Mouse (Mus musculus): Measurements from ENCODE around the gene Plekho2. TPM values are rescaled to one million over a fixed set of nuclear protein-coding genes. Genes with fewer than 3 reads are reported as not detected.

Plekho2 gene
- polyA plus RNA-seq, 1 experiment from 2014 or later, result 6.7 TPM

- Histone ChIP-seq H3K27me3 (replicated peaks; ENCODE audit: control insufficient read depth, insufficient read depth, low read length) (no peaks in the 10 kb centered on the region), H3K27ac (ENCODE audit: low read depth, low read length) (no peak overlapping the region), H3K9me3 (ENCODE audit: control insufficient read depth) (no peaks in the 10 kb centered on the region), H3K4me1 (replicated peaks; ENCODE audit: control insufficient read depth, insufficient read depth, low read length) (no peaks in the 10 kb centered on the region), H3K9ac (ENCODE audit: low read depth, low read length) (no peak overlapping the region), H3K36me3 (ENCODE audit: control insufficient read depth, insufficient read depth) (no peaks in the 10 kb centered on the region), H3K4me2 (replicated peaks; ENCODE audit: low read depth) (no peak overlapping the region), H3K4me3 (ENCODE audit: low read depth, low read length) (no peak overlapping the region)
- ATAC-seq, result no peak
- no peak for TF ChIP-seq CTCF (IDR thresholded peaks at IDR 0.05; ENCODE audit: low read depth)
- 62% methylated on average over 3 of the region's 3 CpGs for WGBS
These were observed 39.5 kb upstream of the Plekho2 start for GRCm38 (mm10) chr9:65619311-65619710.

DNA sequence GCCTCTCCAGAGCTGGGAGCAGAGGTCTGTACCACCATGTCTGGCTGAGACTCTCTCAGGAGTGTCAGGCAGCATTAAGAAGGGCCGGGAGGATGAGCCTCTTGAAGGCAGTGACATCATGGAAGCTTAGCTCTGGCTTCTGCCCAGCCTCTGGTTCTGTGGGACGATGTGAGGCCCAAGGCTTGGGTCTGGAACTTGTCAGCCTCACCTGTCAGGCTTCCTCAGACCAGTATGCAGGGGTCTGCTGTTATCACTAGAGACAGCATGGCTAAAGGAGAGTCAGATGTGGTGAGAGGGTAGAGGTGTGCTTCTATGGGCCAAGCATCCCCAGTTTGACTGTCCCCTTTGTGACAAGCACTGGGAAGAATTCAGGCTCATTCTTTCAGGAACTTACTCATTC lies 33.3 kb upstream of the Plekho2 start:
- H3K27me3 ChIP-seq (replicated peaks; ENCODE audit: control insufficient read depth, insufficient read depth, low read length), result no peaks in the 10 kb centered on the region
- no peaks in the 10 kb centered on the region for H3K4me1 ChIP-seq (replicated peaks; ENCODE audit: control insufficient read depth, insufficient read depth, low read length)
- H3K9me3 ChIP-seq (ENCODE audit: control insufficient read depth), result no peaks in the 10 kb centered on the region
- H3K4me3 ChIP-seq (ENCODE audit: low read depth, low read length), result no peak overlapping the region
- 58% methylated on average over 2 of the region's 2 CpGs for WGBS
- no peak overlapping the region for H3K4me2 ChIP-seq (replicated peaks; ENCODE audit: low read depth)
- ATAC-seq, result no peak
- no peak for TF ChIP-seq CTCF (IDR thresholded peaks at IDR 0.05; ENCODE audit: low read depth)
- no peaks in the 10 kb centered on the region for H3K36me3 ChIP-seq (ENCODE audit: control insufficient read depth, insufficient read depth)
- H3K9ac ChIP-seq (ENCODE audit: low read depth, low read length), result no peak overlapping the region
- no peak overlapping the region for H3K27ac ChIP-seq (ENCODE audit: low read depth, low read length)

DNA sequence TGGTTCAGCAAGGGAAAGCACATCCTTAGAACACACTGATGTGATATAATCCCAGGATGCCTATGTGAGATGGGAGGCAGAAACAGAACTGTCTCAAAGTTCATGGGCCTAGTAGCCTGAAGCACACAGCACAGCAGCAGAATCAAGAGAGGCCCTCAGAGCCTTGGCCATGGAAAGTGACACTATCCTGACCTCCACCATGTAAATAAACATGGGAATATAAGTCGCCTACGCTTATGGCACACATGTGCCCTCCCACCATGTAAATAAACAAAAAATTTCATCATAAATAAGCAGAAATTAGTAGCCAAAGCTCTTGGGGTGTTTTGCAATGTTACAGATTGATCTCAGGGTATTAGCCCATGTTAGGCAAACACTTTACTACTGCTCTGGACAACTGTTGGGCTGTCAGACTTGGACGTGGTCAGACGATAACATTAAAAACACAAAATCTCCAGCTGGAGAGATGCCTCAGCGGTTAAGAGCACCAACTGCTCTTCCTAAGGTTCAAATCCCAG lies 32.2 kb upstream of the Plekho2 start:
- H3K27me3 ChIP-seq (replicated peaks; ENCODE audit: control insufficient read depth, insufficient read depth, low read length), result no peaks in the 10 kb centered on the region
- no peaks in the 10 kb centered on the region for H3K9me3 ChIP-seq (ENCODE audit: control insufficient read depth)
- no peak overlapping the region for H3K27ac ChIP-seq (ENCODE audit: low read depth, low read length)
- no peaks in the 10 kb centered on the region for H3K36me3 ChIP-seq (ENCODE audit: control insufficient read depth, insufficient read depth)
- 74% methylated on average over 5 of the region's 5 CpGs for WGBS
- H3K4me3 ChIP-seq (ENCODE audit: low read depth, low read length), result no peak overlapping the region
- no peak overlapping the region for H3K4me2 ChIP-seq (replicated peaks; ENCODE audit: low read depth)
- TF ChIP-seq CTCF (IDR thresholded peaks at IDR 0.05; ENCODE audit: low read depth), result no peak
- no peak overlapping the region for H3K9ac ChIP-seq (ENCODE audit: low read depth, low read length)
- ATAC-seq, result no peak
- H3K4me1 ChIP-seq (replicated peaks; ENCODE audit: control insufficient read depth, insufficient read depth, low read length), result no peaks in the 10 kb centered on the region

GRCm38 (mm10) chr9:65607120-65607519 lies 27.3 kb upstream of the Plekho2 start:
- no peak overlapping the region for H3K4me2 ChIP-seq (replicated peaks; ENCODE audit: low read depth)
- H3K4me3 ChIP-seq (ENCODE audit: low read depth, low read length), result no peak overlapping the region
- no peaks in the 10 kb centered on the region for H3K27me3 ChIP-seq (replicated peaks; ENCODE audit: control insufficient read depth, insufficient read depth, low read length)
- no peaks in the 10 kb centered on the region for H3K9me3 ChIP-seq (ENCODE audit: control insufficient read depth)
- no peaks in the 10 kb centered on the region for H3K4me1 ChIP-seq (replicated peaks; ENCODE audit: control insufficient read depth, insufficient read depth, low read length)
- no peaks in the 10 kb centered on the region for H3K36me3 ChIP-seq (ENCODE audit: control insufficient read depth, insufficient read depth)
- ATAC-seq, result no peak
- H3K27ac ChIP-seq (ENCODE audit: low read depth, low read length), result no peak overlapping the region
- WGBS, result 45% methylated on average over 2 of the region's 2 CpGs
- TF ChIP-seq CTCF (IDR thresholded peaks at IDR 0.05; ENCODE audit: low read depth), result no peak
- H3K9ac ChIP-seq (ENCODE audit: low read depth, low read length), result no peak overlapping the region

- no peak overlapping the region for H3K27ac ChIP-seq (ENCODE audit: low read depth, low read length)
- 59% methylated on average over 9 of the region's 9 CpGs for WGBS
These were observed 26.7 kb upstream of the Plekho2 start for GRCm38 (mm10) chr9:65606321-65607109.

GRCm38 (mm10) chr9:65605471-65606136 lies 25.8 kb upstream of the Plekho2 start:
- no peaks in the 10 kb centered on the region for H3K36me3 ChIP-seq (ENCODE audit: control insufficient read depth, insufficient read depth)
- peak; percentile 56 for ATAC-seq
- H3K9ac ChIP-seq (ENCODE audit: low read depth, low read length), result no peak overlapping the region
- TF ChIP-seq CTCF (IDR thresholded peaks at IDR 0.05; ENCODE audit: low read depth), result peak; percentile 87
- peak overlapping the region; percentile 45; the same call in 1 of the 2 replicates for H3K4me2 ChIP-seq (replicated peaks; ENCODE audit: low read depth)
- H3K27me3 ChIP-seq (replicated peaks; ENCODE audit: control insufficient read depth, insufficient read depth, low read length), result no peaks in the 10 kb centered on the region
- no peaks in the 10 kb centered on the region for H3K9me3 ChIP-seq (ENCODE audit: control insufficient read depth)
- WGBS, result 8% methylated on average over 9 of the region's 9 CpGs
- no peak overlapping the region for H3K27ac ChIP-seq (ENCODE audit: low read depth, low read length)
- no peaks in the 10 kb centered on the region for H3K4me1 ChIP-seq (replicated peaks; ENCODE audit: control insufficient read depth, insufficient read depth, low read length)
- no peak overlapping the region for H3K4me3 ChIP-seq (ENCODE audit: low read depth, low read length)

More at GRCm38 (mm10) chr9:65606321-65607109, 26.7 kb upstream of the Plekho2 start:
- Histone ChIP-seq H3K27me3 (replicated peaks; ENCODE audit: control insufficient read depth, insufficient read depth, low read length) (no peaks in the 10 kb centered on the region), H3K36me3 (ENCODE audit: control insufficient read depth, insufficient read depth) (no peaks in the 10 kb centered on the region), H3K4me3 (ENCODE audit: low read depth, low read length) (no peak overlapping the region), H3K4me1 (replicated peaks; ENCODE audit: control insufficient read depth, insufficient read depth, low read length) (no peaks in the 10 kb centered on the region), H3K9ac (ENCODE audit: low read depth, low read length) (no peak overlapping the region), H3K4me2 (replicated peaks; ENCODE audit: low read depth) (no peak overlapping the region), H3K9me3 (ENCODE audit: control insufficient read depth) (no peaks in the 10 kb centered on the region)
- peak; percentile 46; the same call in 1 of the 2 replicates for ATAC-seq
- TF ChIP-seq CTCF (IDR thresholded peaks at IDR 0.05; ENCODE audit: low read depth), result no peak

All from intestine, postnatal 0 days (tissue).